Mouse (Mus musculus) limb, embryonic 13.5 days (tissue): ENCODE results near the gene C530008M17Rik. TPM values are rescaled to one million over a fixed set of nuclear protein-coding genes. Genes with fewer than 3 reads are reported as not detected.

Experiments
- ATAC-seq: fragments of 200-750 bp; cut with Nextera tagmentation; 2 replicates; pipeline ENCODE4 v1.8.0; 2017; ENCODE audit warnings: low read depth, moderate number of reproducible peaks, moderate TSS enrichment; ENCODE audit not compliant: low FRiP score
- H3K27ac ChIP-seq: fragments of 300-500 bp; sonication (generic); 2 replicates; pipeline ENCODE4 v1.5.1; 2015; ENCODE audit warnings: inconsistent platforms, mild to moderate bottlenecking, moderate library complexity
- H3K27me3 ChIP-seq: fragments of 300-500 bp; sonication (generic); 2 replicates; pipeline ENCODE4 v1.6.1; 2015; ENCODE audit warnings: mild to moderate bottlenecking, inconsistent platforms
- H3K36me3 ChIP-seq: fragments of 300-500 bp; sonication (generic); 2 replicates; pipeline ENCODE4 v1.6.1; 2015; ENCODE audit warnings: inconsistent platforms, mild to moderate bottlenecking, moderate library complexity
- H3K4me1 ChIP-seq: fragments of 300-500 bp; sonication (generic); 2 replicates; pipeline ENCODE4 v1.6.1; 2015; ENCODE audit warnings: inconsistent platforms
- H3K4me2 ChIP-seq: fragments of 300-500 bp; sonication (generic); replicated peaks from 2 replicates; pipeline ENCODE4 v1.6.1; 2015; ENCODE audit warnings: inconsistent platforms, mild to moderate bottlenecking, moderate library complexity
- H3K4me3 ChIP-seq: fragments of 300-500 bp; sonication (generic); 2 replicates; pipeline ENCODE4 v1.5.1; 2015; ENCODE audit warnings: moderate library complexity, mild to moderate bottlenecking, inconsistent platforms
- H3K9ac ChIP-seq: fragments of 300-500 bp; sonication (generic); 2 replicates; pipeline ENCODE4 v1.6.1; 2015; ENCODE audit warnings: mild to moderate bottlenecking, inconsistent platforms
- H3K9me3 ChIP-seq: fragments of 300-500 bp; sonication (generic); 2 replicates; pipeline ENCODE4 v1.6.1; 2016; ENCODE audit warnings: inconsistent platforms
- WGBS: fragments of 180-500 bp; shearing (Covaris S2); methylation state at CpG from one replicate; pipeline ENCODE4 v1.1.7; 2015; 5-methylcytosine and 5-hydroxymethylcytosine counted together
- polyA plus RNA-seq: library from polyadenylated mRNA; unstranded; fragments of >200 nt; fragmentation: Nextera tagmentation; extraction: Ambion mirVana; gene quantifications from 2 replicates; pipeline ENCODE4 v1.2.1, GENCODE M21; 2015

C530008M17Rik gene
- polyA plus RNA-seq, 1 experiment from 2014 or later, result 24.2 TPM

DNA sequence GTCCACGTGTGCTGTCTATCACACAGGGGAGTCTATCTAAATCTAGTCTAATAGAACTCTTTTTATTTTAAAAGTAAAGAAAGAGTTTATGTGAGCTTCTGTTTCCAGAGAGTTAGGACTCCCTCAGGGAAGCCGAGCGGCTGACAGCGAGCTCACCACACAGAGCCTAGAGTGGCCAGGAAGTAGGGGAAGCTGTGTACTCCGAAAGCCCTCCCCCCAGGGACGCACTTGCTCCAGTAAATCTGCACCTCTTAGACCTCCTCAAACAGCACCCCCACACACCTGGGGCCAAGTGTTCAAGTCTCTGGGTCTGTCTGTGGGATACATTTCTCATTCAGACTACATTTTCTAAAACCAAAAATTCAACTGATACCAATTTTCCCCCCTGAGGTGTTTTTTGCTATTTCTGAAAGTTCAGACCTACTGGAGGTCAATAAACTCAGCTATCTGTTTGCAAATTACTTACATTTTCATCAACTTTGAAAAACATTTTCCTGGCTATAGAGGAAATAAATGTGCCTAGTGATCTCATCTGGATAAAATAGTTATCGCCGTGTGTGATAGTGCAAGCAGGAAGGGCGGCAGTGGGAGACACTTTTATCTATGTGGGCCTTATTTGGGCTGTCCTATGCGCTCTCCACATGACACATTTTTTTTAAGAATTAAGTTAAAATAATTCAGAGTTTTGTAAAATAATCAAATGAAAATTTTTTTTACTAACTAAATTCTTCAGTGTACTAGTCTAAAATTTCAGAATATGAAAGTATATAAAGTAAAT lies 11.0 kb upstream of the C530008M17Rik start:
- peaks cover 50% of the 10 kb centered on the region for H3K36me3 ChIP-seq
- WGBS, result 90% methylated on average over 10 of the region's 10 CpGs

DNA sequence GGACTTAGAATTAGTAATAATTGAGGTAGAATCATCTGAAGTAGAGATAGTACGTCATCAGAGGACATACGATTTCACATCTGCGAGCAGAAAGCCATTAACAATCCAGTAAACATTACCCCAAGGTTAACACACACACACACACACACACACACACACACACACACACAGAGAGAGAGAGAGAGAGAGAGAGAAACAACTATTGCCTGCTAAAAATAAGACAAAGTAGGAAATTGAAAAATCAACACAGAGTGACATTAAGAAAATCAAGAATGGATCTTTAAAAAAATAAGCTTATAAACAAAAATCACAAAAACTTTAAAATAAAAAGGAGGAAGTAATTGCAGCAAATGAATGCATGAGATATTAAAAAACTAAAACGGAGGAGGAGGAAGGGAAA lies 6.4 kb upstream of the C530008M17Rik start:
- 71% methylated on average over 4 of the region's 4 CpGs for WGBS
- H3K4me3 ChIP-seq, result no peak overlapping the region
- no peak overlapping the region for H3K4me2 ChIP-seq
- H3K36me3 ChIP-seq, result peaks cover 10% of the 10 kb centered on the region
- ATAC-seq, result no peak
- no peaks in the 10 kb centered on the region for H3K27me3 ChIP-seq
- H3K9me3 ChIP-seq, result no peaks in the 10 kb centered on the region
- H3K27ac ChIP-seq, result no peak overlapping the region
- no peaks in the 10 kb centered on the region for H3K4me1 ChIP-seq
- H3K9ac ChIP-seq, result no peak overlapping the region

More for the DNA sequence above, 11.0 kb upstream of the C530008M17Rik start:
- Histone ChIP-seq H3K9me3 (no peaks in the 10 kb centered on the region), H3K27me3 (no peaks in the 10 kb centered on the region), H3K4me2 (no peak overlapping the region), H3K4me3 (no peak overlapping the region), H3K9ac (no peak overlapping the region), H3K27ac (no peak overlapping the region), H3K4me1 (no peaks in the 10 kb centered on the region)
- no peak for ATAC-seq

DNA sequence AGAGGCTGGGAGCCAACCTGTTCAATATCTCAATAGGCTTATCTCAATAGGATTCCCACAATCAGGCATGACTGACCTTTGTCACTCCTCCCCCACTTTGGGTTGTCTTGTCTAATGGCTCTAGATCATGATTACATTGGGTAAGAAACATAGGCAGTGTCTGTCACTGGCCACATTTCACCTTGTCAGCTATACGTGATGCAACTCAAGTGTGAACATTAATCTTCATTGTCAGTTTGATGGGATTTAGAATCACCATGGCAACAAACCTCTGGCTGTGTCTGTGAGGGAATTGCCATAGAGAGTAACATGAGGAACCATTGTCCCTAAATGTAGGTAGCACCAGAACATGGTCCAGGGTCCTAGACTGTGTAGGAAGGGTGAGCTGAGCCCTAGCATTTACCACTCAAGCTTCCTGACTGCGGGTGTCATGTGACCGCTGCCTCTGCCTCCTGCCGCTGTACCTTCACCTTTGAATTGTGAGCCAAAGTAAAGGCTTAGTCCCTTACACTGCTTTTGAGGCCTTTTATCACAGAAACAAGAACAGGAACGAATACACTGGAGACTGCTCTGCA lies 5.1 kb upstream of the C530008M17Rik start:
- Histone ChIP-seq H3K27me3 (no peaks in the 10 kb centered on the region), H3K4me2 (no peak overlapping the region), H3K36me3 (peaks cover 7% of the 10 kb centered on the region), H3K4me3 (no peak overlapping the region), H3K9ac (no peak overlapping the region), H3K4me1 (no peaks in the 10 kb centered on the region), H3K9me3 (no peaks in the 10 kb centered on the region), H3K27ac (no peak overlapping the region)
- WGBS, result 67% methylated on average over 5 of the region's 5 CpGs
- ATAC-seq, result no peak

DNA sequence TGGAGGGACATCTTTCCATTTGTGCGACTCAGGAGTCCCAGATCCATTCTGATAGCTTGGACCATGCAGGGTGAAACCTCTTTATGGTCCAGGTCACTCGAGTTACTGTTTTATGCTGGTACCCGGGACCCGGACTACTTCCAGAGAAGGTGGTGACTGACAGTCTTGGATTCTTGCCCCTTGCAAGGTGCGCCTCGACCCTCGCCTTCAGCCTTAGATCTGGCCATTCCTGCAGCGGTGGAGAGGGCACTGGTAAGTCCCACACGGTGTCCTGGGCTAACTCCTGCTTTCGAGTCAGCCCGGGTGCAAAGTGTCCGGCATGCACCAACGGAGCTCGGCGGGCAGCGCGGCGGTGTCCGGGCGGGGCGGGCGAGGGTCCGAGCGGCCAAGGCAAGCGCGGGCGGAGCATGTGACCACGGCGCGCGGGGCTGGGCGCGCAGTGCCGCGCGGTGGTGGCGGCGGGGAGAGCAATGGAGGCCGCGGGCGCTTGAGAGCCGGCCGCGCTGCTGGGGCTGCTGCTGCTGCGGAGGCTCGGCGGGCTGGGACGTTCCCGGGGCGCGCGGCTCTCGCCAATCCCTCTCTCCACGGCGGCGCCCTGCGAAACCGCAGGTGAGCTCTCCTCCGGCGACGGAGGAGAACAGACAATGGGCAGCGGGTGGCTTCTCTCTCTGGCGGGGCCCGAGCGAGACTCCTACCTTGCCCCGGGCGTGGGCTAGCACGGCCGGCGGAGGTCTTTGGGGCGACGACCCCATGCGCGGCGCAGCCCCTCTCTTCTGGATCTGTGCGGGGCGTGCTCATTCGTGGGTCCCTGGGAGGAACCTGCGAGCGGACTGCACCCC lies 1.2 kb downstream of the C530008M17Rik start:
- peak; percentile 92 for ATAC-seq
- Histone ChIP-seq H3K9me3 (no peaks in the 10 kb centered on the region), H3K27me3 (no peaks in the 10 kb centered on the region), H3K4me2 (peak overlapping the region; percentile 89), H3K4me1 (peaks cover 22% of the 10 kb centered on the region), H3K9ac (peak overlapping the region; percentile 93), H3K27ac (peak overlapping the region; percentile 87), H3K36me3 (no peaks in the 10 kb centered on the region), H3K4me3 (peak overlapping the region; percentile 82)
- WGBS, result 2% methylated on average over 46 of the region's 80 CpGs

DNA sequence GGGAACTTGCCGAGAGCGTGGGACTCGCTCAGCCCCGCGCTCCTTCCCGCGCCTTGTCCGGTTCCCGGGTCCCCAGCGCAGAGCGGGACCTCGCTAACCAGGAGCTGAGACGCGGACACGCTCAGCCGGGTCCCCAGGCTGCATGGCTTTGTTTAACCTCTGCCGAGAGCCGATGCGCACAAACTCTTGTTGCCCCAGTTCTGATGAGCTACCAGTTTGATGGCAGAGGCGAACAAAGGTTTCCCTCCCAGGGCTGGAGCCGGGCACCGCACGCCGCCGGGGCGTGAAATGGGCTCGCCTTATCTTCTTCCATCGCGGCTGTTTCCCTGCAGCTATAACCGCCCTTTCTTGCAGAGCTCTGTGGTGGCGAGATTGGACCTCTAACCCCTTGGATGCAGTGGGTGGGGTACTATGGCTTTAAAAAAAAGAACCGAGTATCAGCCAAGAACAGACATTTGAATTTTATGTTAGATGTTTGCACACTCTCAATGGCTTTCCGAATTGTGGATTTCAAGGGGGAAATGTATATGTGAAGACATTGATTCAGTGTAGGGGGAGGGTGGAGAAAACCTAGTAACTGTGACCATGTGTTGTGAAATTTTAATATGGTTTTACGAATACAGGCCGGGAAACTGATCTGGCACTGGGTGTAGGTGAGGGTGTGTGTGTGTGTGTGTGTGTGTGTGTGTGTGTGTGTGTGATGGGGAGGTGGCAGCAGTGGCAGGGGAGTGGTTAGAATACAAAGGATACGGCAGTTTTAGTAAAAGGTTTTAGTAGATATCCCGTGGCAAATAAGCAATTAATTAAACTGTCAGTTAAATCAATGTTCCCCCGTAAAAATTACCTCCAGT lies 2.0 kb downstream of the C530008M17Rik start:
- peak overlapping the region; percentile 89 for H3K4me2 ChIP-seq
- H3K27me3 ChIP-seq, result no peaks in the 10 kb centered on the region
- H3K4me3 ChIP-seq, result peak overlapping the region; percentile 82
- peak; percentile 62 for ATAC-seq
- H3K9ac ChIP-seq, result peak overlapping the region; percentile 93
- H3K36me3 ChIP-seq, result no peaks in the 10 kb centered on the region
- H3K27ac ChIP-seq, result peak overlapping the region; percentile 87
- WGBS, result under 1% methylated on average over 38 of the region's 38 CpGs
- H3K9me3 ChIP-seq, result no peaks in the 10 kb centered on the region
- H3K4me1 ChIP-seq, result peaks cover 22% of the 10 kb centered on the region

DNA sequence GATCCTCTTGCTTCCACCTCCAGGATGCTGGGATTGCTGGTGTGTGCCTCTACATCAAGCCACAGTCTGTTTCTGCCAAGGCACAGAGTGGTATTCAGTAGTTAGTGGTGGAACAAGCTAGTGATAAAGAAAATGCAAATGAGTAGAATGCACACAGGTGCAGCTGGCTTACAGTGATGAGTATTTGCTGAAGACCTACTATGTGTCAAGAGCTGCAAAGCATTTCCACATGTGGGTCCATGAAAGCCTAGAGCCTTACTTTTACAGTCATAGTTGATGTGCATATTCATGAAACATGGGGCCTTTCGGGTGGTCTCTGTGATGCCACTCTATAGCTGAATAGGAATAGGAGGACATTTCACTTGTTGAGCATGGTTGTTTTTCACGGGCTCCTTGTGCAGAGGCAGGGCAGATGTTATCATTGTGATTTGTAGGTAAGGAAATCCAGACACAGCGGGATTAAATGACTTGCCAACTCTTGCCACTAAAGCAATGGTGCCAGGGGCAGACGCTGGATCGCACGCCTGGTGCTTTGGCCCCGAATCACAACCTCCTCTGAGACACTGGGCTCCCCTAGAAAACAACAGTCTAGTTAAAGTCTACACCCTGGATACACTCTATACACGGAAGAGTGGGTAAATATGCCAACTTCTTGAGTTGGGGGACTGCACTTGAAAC lies 3.8 kb downstream of the C530008M17Rik start:
- 85% methylated on average over 8 of the region's 8 CpGs for WGBS
- no peak for ATAC-seq
- Histone ChIP-seq H3K4me3 (no peak overlapping the region), H3K27ac (no peak overlapping the region), H3K4me1 (peaks cover 22% of the 10 kb centered on the region), H3K27me3 (no peaks in the 10 kb centered on the region), H3K9me3 (no peaks in the 10 kb centered on the region), H3K36me3 (no peaks in the 10 kb centered on the region), H3K9ac (no peak overlapping the region), H3K4me2 (no peak overlapping the region)

DNA sequence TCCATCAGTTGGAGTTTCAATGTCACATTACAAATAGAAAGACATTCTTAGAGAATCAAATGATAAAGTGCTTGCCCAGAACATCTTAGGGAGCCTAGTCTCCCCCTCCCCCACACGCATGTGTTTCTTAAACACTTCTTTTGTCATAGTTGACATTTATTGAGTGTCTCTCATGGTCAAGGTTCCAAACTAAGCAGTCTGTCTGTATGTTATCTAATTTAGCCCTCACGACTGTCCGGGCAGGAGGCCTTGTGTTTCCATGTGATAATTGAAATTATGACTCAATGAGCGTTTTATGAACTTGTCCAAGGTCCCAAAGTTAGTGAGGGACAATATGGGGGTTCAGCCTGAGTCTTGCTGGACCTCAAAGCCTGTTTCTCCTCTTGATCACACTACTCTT lies 5.0 kb downstream of the C530008M17Rik start:
- 55% methylated on average over 4 of the region's 4 CpGs for WGBS
- Histone ChIP-seq H3K27me3 (no peaks in the 10 kb centered on the region), H3K9me3 (no peaks in the 10 kb centered on the region), H3K27ac (no peak overlapping the region), H3K4me3 (no peak overlapping the region), H3K36me3 (no peaks in the 10 kb centered on the region), H3K4me1 (peaks cover 22% of the 10 kb centered on the region), H3K4me2 (no peak overlapping the region), H3K9ac (no peak overlapping the region)
- no peak for ATAC-seq

DNA sequence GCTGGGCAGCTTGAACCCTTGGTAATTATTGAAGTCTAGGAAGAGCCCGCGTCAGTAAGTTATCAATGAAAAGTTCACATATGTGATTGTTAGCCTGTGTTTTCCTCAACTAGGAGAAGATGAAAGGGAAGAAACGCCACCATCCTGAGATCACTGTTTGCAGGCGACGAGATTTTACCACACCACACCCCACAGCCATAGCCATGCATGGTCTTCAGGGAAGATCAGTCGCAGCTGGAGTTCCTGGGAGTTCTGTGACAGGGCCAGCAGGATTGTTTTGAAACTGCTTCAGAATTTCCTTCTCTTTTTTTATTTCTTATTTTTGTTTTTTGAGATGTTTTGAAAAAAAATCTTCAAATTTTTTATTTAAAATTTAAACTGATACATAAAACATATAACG lies 8.6 kb downstream of the C530008M17Rik start:
- H3K4me2 ChIP-seq, result no peak overlapping the region
- no peaks in the 10 kb centered on the region for H3K9me3 ChIP-seq
- H3K27ac ChIP-seq, result no peak overlapping the region
- no peaks in the 10 kb centered on the region for H3K36me3 ChIP-seq
- no peak for ATAC-seq
- peaks cover 25% of the 10 kb centered on the region for H3K4me1 ChIP-seq
- H3K27me3 ChIP-seq, result no peaks in the 10 kb centered on the region
- H3K4me3 ChIP-seq, result no peak overlapping the region
- H3K9ac ChIP-seq, result no peak overlapping the region
- 68% methylated on average over 7 of the region's 7 CpGs for WGBS

DNA sequence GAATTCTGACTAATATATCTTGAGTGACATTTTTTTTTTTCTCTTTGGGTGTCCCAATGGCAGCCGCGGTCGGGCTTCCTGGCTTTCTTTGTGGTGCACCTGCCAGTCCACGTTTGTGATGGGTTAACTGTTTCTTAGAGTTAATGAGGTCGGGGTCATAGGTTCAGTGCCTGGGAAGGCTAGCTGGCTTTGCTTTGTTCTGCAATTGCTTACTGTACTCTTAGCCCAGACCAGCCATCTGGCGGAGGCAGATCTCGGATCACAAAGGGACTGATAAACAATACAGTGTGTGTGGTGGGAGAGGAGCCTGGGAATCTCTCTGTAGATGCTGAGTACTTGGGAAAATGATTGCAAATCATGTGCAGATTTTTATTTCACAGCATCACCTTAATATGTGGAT lies 9.1 kb downstream of the C530008M17Rik start:
- Histone ChIP-seq H3K4me2 (no peak overlapping the region), H3K9me3 (no peaks in the 10 kb centered on the region), H3K27ac (no peak overlapping the region), H3K27me3 (no peaks in the 10 kb centered on the region), H3K36me3 (no peaks in the 10 kb centered on the region), H3K4me1 (peaks cover 20% of the 10 kb centered on the region), H3K9ac (no peak overlapping the region), H3K4me3 (no peak overlapping the region)
- 22% methylated on average over 7 of the region's 7 CpGs for WGBS
- no peak for ATAC-seq

DNA sequence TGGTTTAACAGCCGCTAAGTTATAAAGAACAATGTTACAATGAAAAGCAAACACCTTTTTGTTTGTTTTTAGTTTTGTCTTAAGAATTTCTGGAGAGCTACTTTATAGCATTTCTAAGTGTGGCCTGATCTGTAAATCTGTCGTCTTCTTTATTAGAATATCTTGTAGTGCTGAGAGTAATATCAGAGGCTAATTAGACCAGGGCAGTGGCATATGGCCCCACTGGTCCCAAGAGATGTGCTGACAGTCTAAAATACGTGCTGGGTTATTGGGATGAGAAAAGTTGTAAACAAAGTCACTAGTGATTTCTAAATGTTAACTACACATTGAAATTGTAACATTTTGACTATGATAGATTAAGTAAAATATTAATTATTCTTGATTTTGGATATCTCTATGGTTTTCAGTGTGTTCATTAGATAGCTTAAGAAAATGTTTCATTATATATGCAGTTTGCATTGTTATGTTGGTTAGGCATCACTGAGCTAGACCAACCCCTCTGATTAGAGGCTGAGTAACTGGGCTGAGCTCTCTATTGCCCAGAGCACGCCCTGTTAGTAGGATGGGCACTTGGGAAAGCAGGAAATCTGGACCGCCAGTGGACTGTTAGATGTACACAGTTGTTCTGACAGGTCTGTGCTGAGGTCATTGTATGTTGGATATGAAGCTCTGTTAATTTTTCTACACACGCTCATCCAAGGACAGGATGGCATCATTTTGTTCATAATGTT lies 9.9 kb downstream of the C530008M17Rik start:
- no peak for ATAC-seq
- Histone ChIP-seq H3K4me3 (no peak overlapping the region), H3K4me1 (peaks cover 18% of the 10 kb centered on the region), H3K36me3 (no peaks in the 10 kb centered on the region), H3K27me3 (no peaks in the 10 kb centered on the region), H3K9ac (no peak overlapping the region), H3K9me3 (no peaks in the 10 kb centered on the region), H3K4me2 (no peak overlapping the region), H3K27ac (no peak overlapping the region)
- 65% methylated on average over 6 of the region's 6 CpGs for WGBS

DNA sequence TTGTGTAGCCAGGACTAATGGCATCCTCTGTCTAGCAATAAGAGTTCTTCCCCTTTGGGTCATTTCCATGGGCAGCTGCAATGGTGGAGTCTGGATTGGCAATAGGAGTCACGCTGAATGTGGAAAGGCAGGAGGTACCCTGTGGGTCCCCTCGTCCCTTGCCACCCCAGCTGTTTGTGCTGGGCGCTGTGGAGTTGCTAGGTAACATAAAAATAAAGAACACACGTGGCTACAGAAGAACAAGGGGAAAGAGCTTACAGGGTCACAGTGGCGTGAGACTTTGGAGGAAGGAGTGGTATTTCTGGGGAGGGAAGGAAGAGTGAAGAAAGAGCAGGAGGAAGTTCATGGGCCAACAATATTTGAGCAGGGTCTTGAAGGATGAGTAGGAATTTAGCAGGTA lies 11.8 kb downstream of the C530008M17Rik start:
- WGBS, result 58% methylated on average over 5 of the region's 5 CpGs
- no peaks in the 10 kb centered on the region for H3K9me3 ChIP-seq
- H3K9ac ChIP-seq, result no peak overlapping the region
- no peaks in the 10 kb centered on the region for H3K36me3 ChIP-seq
- no peaks in the 10 kb centered on the region for H3K27me3 ChIP-seq
- H3K4me1 ChIP-seq, result peaks cover 10% of the 10 kb centered on the region
- H3K4me2 ChIP-seq, result no peak overlapping the region
- ATAC-seq, result 0 out of 2 replicates have a peak, but pooled peaks have one; percentile 28
- H3K4me3 ChIP-seq, result no peak overlapping the region
- H3K27ac ChIP-seq, result no peak overlapping the region
